Mouse (Mus musculus): ENCODE measurements around the gene Sdccag8.

The Sdccag8 gene

GRCm38 (mm10) chr1:176814591-176815062, at the start of gene Sdccag8:
Gene Sdccag8, plus strand, starts transcription at chr1:176814660.
- DNase-seq, result peak; percentile 89

GRCm38 (mm10) chr1:176774533-176774932, 39.9 kb upstream of the Sdccag8 start:
- DNase-seq, result no peak

GRCm38 (mm10) chr1:176789326-176789725, 25.1 kb upstream of the Sdccag8 start:
- no peak for DNase-seq

- DNase-seq, result no peak
These were observed 22.3 kb upstream of the Sdccag8 start for GRCm38 (mm10) chr1:176792175-176792574.

GRCm38 (mm10) chr1:176798673-176799072, 15.8 kb upstream of the Sdccag8 start:
- no peak for DNase-seq

- DNase-seq, result peak; percentile 18
These were observed 13.6 kb upstream of the Sdccag8 start for GRCm38 (mm10) chr1:176800728-176801365.

- no peak for DNase-seq
These were observed 4.3 kb upstream of the Sdccag8 start for GRCm38 (mm10) chr1:176810161-176810560.

GRCm38 (mm10) chr1:176811892-176812291, 2.6 kb upstream of the Sdccag8 start:
- DNase-seq, result no peak

- no peak for DNase-seq
These were observed 1.8 kb upstream of the Sdccag8 start for GRCm38 (mm10) chr1:176812491-176813291.

GRCm38 (mm10) chr1:176813292-176814035, 996 bp upstream of the Sdccag8 start:
- peak; percentile 67 for DNase-seq

- peak; percentile 100 for DNase-seq
These were observed 432 bp upstream of the Sdccag8 start, which contains the start of gene Cep170 for GRCm38 (mm10) chr1:176814036-176814420. Gene Cep170, minus strand, starts transcription at chr1:176814067.

- DNase-seq, result no peak
These were observed 2.3 kb downstream of the Sdccag8 start for GRCm38 (mm10) chr1:176816728-176817127.

GRCm38 (mm10) chr1:176818147-176818546, 3.7 kb downstream of the Sdccag8 start:
- DNase-seq, result no peak

GRCm38 (mm10) chr1:176818763-176819162, 4.3 kb downstream of the Sdccag8 start:
- DNase-seq, result no peak

- no peak for DNase-seq
These were observed 7.5 kb downstream of the Sdccag8 start for GRCm38 (mm10) chr1:176821929-176822328.

GRCm38 (mm10) chr1:176822949-176823348, 8.5 kb downstream of the Sdccag8 start:
- DNase-seq, result no peak

- no peak for DNase-seq
These were observed 9.4 kb downstream of the Sdccag8 start for GRCm38 (mm10) chr1:176823889-176824288.

- no peak for DNase-seq
These were observed 10.2 kb downstream of the Sdccag8 start for GRCm38 (mm10) chr1:176824611-176825010.

- no peak for DNase-seq
These were observed 10.6 kb downstream of the Sdccag8 start for GRCm38 (mm10) chr1:176825084-176825483.

GRCm38 (mm10) chr1:176826186-176826585, 11.7 kb downstream of the Sdccag8 start:
- no peak for DNase-seq

- DNase-seq, result no peak
These were observed 12.5 kb downstream of the Sdccag8 start for GRCm38 (mm10) chr1:176826931-176827330.

GRCm38 (mm10) chr1:176827365-176827764, 12.9 kb downstream of the Sdccag8 start:
- no peak for DNase-seq

- DNase-seq, result no peak
These were observed 13.6 kb downstream of the Sdccag8 start for GRCm38 (mm10) chr1:176827945-176828485.
